Mouse (Mus musculus) cerebellum, postnatal 25 days (tissue): Measurements from ENCODE around the gene H2-T23.
"Not testable (repeated sequence)": the region's sequence is repeated elsewhere in the genome, so short reads cannot be mapped to it uniquely, and the experiment has no call there.

Experiments used
- DNase-seq, 2 experiments: peaks; one replicate each; pipeline ENCODE4 v3.0.0; 2021; ENCODE audit warnings: mixed read lengths in 2 of 2

Gene H2-T23

GRCm38 (mm10) chr17:36022922-36023321 lies 9.7 kb downstream of the H2-T23 start:
- no peak for DNase-seq

- no peak for DNase-seq
Measured at GRCm38 (mm10) chr17:36022098-36022497, 10.6 kb downstream of the H2-T23 start.

GRCm38 (mm10) chr17:36021309-36021708 lies 11.3 kb downstream of the H2-T23 start:
- no peak for DNase-seq

GRCm38 (mm10) chr17:36020191-36021073 lies 12.2 kb downstream of the H2-T23 start, which contains the start of gene H2-T24:
H2-T24 (minus strand) TSS chr17:36020560.
- no peak for DNase-seq

GRCm38 (mm10) chr17:36019519-36019918 lies 13.1 kb downstream of the H2-T23 start:
- DNase-seq: no peak

- no peak for DNase-seq
Measured at GRCm38 (mm10) chr17:36018979-36019378, 13.7 kb downstream of the H2-T23 start.

GRCm38 (mm10) chr17:36017046-36017445 lies 15.6 kb downstream of the H2-T23 start:
- peak; percentile 26 to 48 for DNase-seq

GRCm38 (mm10) chr17:36014977-36015376 lies 17.7 kb downstream of the H2-T23 start:
- no peak for DNase-seq

- not testable (repeated sequence) for DNase-seq
Measured at GRCm38 (mm10) chr17:36004409-36004808, 28.2 kb downstream of the H2-T23 start.

GRCm38 (mm10) chr17:36003331-36003730 lies 29.3 kb downstream of the H2-T23 start:
- no peak for DNase-seq

- DNase-seq: no peak
Measured at GRCm38 (mm10) chr17:36001966-36002365, 30.7 kb downstream of the H2-T23 start.

GRCm38 (mm10) chr17:36001121-36001897 lies 31.3 kb downstream of the H2-T23 start:
- no peak for DNase-seq

GRCm38 (mm10) chr17:36000349-36000748 lies 32.3 kb downstream of the H2-T23 start:
- no peak for DNase-seq

- no peak for DNase-seq
Measured at GRCm38 (mm10) chr17:35999356-35999755, 33.3 kb downstream of the H2-T23 start.

- DNase-seq: no peak
Measured at GRCm38 (mm10) chr17:35998545-35999305, 33.9 kb downstream of the H2-T23 start.

GRCm38 (mm10) chr17:35997713-35998510 lies 34.7 kb downstream of the H2-T23 start:
- DNase-seq: no peak

- peak; percentile 92 to 98 for DNase-seq
Measured at GRCm38 (mm10) chr17:35996949-35997348, 35.7 kb downstream of the H2-T23 start.

- no peak for DNase-seq
Measured at GRCm38 (mm10) chr17:35994879-35995240, 37.8 kb downstream of the H2-T23 start.

GRCm38 (mm10) chr17:35994175-35994878 lies 38.3 kb downstream of the H2-T23 start:
- DNase-seq: peak; percentile 80 to 87

- peak; percentile 81 to 89 for DNase-seq
Measured at GRCm38 (mm10) chr17:35993675-35994074, 39.0 kb downstream of the H2-T23 start.

- DNase-seq: no peak
Measured at GRCm38 (mm10) chr17:35991781-35992180, 40.9 kb downstream of the H2-T23 start.
